Mouse (Mus musculus): Measurements from ENCODE around the gene Rab15.

Gene Rab15

DNA sequence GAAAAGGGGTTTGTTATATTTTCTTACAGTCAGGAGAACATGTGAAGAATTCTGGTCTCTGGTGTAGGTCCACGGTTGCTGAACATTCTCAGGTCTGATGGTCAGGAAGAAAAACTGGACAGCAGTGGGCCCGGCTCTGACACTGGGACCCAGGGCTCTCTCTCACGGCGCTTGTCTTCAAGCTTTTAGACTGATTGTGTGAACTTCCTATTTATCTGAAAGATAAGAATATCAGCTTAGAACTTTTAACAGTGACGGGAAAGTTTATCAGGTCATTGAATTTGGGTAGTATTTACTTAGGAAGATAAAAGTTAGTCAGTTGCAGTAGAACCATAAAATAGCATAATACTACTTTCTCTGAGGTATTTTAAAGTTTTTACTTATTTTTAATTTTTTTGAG, 45.8 kb downstream of the Rab15 start:
- DNase-seq: no peak

DNA sequence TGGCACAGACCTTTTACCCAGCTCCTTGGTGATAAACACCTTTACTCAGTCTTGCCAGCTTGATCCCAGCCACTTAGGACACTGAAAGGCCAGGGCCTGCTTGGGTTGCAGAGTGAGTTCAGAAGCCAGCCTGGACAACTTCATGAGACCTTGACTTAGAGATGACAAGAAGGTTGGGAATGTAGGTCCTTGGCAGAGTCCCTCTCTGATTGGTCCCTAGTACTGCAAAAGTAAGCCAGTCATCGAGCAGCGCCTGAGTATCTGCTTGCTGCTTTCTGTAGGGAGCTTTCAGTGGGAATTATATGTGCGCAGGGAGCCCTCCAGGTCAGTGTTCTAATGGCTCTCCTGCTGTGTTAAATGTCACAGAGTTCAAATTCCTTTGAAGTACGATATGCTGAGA, 47.6 kb downstream of the Rab15 start:
- no peak for DNase-seq

DNA sequence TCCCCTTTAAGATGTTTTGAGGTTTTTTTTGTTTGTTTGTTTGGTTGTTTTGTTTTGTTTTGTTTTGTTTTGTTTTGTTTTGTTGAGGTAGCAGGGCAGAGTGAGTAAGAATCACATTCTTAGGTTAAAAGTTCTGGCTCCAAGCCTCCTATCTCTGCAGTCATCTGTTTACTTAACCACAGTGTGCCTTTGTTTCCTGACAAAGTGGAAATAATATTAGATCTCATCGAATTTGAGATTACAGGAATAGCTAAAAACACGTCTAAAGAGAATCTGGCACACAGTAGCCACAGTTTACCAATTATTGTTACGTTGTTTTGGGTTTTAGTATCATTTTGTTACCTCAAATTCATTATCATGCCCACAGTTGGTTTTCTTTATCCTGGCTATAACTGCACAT, 48.1 kb downstream of the Rab15 start:
- no peak for DNase-seq

DNA sequence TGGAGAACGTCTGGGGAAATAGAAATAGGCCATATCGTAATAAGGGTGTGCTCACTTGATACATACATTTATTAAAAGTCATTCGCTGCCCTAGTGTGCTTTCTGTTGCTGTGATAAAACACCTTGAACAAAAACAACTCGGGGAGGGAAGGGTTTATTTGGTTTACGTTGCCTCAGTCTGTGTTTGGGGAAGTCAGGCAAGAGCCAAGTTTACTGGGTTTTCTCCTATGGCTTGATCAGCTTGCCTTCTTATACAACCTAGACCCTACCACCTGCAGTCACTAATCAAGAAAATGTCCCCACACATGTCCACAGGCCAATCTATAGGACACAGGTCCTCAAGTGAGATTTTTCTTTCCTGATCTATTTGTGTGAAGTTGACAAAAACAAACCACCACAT, 51.2 kb downstream of the Rab15 start:
- no peak for DNase-seq

DNA sequence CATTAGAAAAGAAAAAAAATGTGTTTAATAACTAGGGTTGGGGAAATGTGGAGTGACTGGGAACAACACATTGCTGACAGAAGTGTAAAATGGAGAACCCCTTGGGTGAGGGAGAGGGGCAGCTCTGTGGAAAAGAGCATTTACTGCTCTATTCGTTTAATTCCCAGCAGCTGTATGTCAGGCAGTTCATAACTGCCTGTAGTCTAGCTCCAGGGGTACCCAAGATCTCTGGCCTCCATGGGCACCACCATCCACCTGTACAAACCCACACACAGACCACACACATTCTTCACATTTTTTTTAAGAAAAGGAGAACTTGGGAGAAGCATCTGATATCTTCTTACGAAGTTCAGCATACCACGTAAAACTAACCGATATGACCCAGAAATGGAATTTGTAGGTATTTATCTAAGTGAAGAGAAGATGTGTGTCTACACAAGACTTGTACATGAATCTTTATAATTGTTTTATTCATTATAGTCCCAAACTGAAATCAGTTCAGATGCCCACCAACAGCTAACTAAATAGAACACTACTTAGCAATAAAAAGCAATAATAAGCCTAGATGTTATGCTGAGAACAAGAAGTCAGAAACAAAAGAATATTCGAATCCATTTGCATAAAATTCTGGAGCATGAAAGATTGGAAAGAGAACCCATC, 51.7 kb downstream of the Rab15 start:
- DNase-seq: no peak

DNA sequence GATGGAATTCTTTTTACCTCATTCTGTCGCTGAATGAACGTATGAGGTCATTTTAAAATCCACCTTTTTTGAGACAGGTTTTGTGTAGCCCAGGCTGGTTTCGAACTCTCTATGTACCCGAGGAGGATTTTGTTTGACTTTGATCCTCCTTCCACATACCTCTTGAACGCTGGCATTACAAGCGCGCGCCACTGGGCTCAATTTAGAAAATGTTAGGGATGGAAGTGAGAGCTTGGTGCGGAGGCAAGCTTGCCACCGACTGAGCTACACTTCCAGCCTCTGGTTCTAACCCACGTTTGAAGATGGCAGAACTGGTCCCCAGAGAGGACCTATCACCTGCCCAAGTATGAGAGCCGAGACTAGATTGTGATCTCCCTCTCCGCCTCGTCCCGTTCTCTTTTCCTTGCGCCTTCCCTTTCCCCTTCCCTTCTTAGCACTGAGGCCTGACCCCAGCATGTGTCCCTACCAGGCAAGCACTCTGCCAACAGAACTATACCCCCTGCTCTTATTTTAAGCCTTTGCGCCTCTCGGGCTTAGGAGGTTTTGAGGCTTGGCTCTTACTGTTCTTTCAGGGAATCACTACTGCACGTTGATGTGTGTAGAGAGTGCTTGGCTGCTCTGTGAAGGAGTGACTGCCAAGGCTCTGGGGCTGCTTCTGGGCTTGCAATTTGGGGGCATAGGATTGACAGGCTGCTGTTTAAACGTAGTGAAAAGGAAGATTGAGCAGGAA, 56.6 kb downstream of the Rab15 start:
- peak in 1 of 2 experiments; percentile 9 for DNase-seq

DNA sequence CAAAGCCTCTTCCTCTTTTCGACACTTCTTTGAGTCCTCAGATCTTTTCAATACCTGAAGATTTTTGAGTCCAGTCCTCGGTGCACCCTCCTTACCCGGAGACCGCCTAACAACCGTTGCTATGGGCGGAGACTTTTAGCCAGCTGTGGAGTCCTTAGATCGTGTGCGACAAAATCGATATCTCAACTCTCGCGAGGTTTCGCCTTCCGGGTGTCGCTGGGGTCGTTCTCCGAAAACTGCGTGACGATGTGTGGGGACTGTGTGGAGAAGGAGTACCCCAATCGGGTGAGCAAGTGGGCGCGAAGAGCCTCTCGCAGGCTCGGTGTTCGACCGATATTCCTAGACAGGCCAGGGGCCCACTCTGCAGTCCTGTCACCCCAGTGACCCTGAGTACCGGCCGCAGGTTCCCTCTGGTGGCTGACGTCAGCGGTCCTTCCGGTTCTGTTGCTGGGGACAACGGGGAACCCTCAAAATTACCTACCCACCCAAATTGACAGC, 57.3 kb downstream of the Rab15 start, which contains the start of the genes Churc1 and Fntb:
TSS of gene Churc1 (plus strand) at position 185 of the 498 bp plus-strand sequence.
TSS of gene Fntb (plus strand) at position 236 of the 498 bp plus-strand sequence.
- peak; percentile 93 to 96 for DNase-seq

DNA sequence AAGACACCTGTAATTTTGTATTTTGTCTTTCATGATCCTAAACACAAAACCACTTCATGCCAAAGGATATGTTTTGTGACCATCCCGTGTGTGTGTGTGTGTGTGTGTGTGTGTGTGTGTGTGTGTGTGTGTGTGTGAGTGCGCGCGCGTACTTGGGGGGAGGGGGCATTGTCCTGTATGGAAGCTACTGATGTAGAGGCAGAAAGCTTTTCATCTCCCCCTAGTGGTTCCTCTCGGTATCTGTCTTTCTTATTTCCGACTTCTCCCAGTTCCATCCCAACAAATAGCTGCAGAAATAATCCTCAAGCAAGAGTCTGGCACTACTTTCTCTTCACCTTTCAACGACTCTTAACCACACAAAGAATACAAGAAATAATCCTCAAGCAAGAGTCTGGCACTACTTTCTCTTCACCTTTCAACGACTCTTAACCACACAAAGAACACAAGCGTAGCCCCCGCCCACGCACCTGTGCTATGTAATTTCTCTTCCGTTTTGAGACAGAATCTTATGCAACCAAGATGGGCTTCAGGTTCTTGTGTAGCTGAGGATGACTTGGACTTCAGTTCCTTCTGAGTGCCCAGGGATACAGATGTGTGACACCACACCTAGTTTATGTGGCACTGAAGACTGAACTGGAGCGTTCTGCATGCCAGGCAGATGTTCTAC, 69.9 kb downstream of the Rab15 start:
- peak in 1 of 2 experiments; percentile 44 for DNase-seq

DNA sequence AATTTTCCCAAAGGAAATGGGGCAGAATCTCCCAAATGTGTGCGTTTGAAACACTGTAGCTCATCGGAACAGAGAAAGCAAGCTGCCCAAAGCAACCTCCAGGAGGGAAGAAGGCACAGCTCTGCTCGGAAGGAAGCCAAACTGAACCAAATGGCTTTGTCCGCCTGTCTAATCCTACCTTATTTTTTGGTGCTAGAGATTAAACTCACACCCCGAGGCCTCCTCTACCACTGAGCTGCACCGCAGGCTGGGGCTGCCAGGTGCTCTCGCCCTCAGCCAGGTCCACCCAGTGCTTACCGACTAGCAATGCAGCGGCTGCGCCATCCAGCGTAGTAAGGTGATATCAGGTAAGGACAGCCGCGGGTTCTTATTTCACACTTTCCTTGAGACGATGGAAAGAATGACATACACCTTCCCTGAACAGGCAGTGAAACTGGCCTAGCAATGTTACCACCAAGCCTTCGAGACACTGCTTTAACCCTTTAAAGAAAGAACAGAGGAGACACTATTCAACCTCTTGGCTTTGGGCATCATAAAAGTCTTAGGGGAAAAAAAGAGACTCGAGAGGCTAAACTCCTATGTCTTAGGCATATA, 71.7 kb downstream of the Rab15 start:
- DNase-seq: no peak

Measured in lung, adult 18-20 months (tissue).